Mouse (Mus musculus) kidney, adult 8-10 months (tissue): ENCODE results near the gene Urm1.

Experiments used
- DNase-seq, 2 experiments: peaks; one replicate each; pipeline ENCODE4 v3.0.0; 2022

Urm1 gene

GRCm38 (mm10) chr2:29831106-29831505 is 11.2 kb downstream of the Urm1 start:
- no peak for DNase-seq

GRCm38 (mm10) chr2:29833796-29834195 is 13.9 kb downstream of the Urm1 start:
- DNase-seq, result no peak

- DNase-seq, result peak; percentile 26 to 61
Observed at GRCm38 (mm10) chr2:29835391-29835899, 15.6 kb downstream of the Urm1 start.

- DNase-seq, result no peak
Observed at GRCm38 (mm10) chr2:29839460-29839859, 19.6 kb downstream of the Urm1 start.

- no peak for DNase-seq
Observed at GRCm38 (mm10) chr2:29843231-29844105, 23.6 kb downstream of the Urm1 start.

GRCm38 (mm10) chr2:29844115-29844514 is 24.2 kb downstream of the Urm1 start:
- no peak for DNase-seq

- DNase-seq, result no peak
Observed at GRCm38 (mm10) chr2:29844661-29845060, 24.8 kb downstream of the Urm1 start.

GRCm38 (mm10) chr2:29845636-29846035 is 25.8 kb downstream of the Urm1 start:
- DNase-seq, result no peak

- no peak for DNase-seq
Observed at GRCm38 (mm10) chr2:29846061-29846853, 26.4 kb downstream of the Urm1 start.

- DNase-seq, result no peak
Observed at GRCm38 (mm10) chr2:29846911-29847310, 27.0 kb downstream of the Urm1 start.

- DNase-seq, result no peak
Observed at GRCm38 (mm10) chr2:29849041-29849440, 29.2 kb downstream of the Urm1 start.

- no peak for DNase-seq
Observed at GRCm38 (mm10) chr2:29849841-29850480, 30.1 kb downstream of the Urm1 start.

GRCm38 (mm10) chr2:29852957-29853485 is 33.1 kb downstream of the Urm1 start:
- no peak for DNase-seq

- no peak for DNase-seq
Observed at GRCm38 (mm10) chr2:29853736-29854135, 33.9 kb downstream of the Urm1 start.

GRCm38 (mm10) chr2:29855585-29856210 is 35.8 kb downstream of the Urm1 start:
- no peak for DNase-seq

GRCm38 (mm10) chr2:29856451-29857260 is 36.8 kb downstream of the Urm1 start:
- DNase-seq, result no peak

- no peak for DNase-seq
Observed at GRCm38 (mm10) chr2:29857341-29857740, 37.5 kb downstream of the Urm1 start.

- no peak for DNase-seq
Observed at GRCm38 (mm10) chr2:29857967-29858366, 38.1 kb downstream of the Urm1 start.

- DNase-seq, result peak; percentile 22 to 51
Observed at GRCm38 (mm10) chr2:29858748-29859473, 39.0 kb downstream of the Urm1 start.

- no peak for DNase-seq
Observed at GRCm38 (mm10) chr2:29865125-29865524, 45.2 kb downstream of the Urm1 start.
